Mouse (Mus musculus) liver, embryonic 14.5 days (tissue): ENCODE measurements at regions not wholly inside any gene's neighbourhood (a gene's known extent, or its start where the extent isn't known, plus 50 kb on each side); places are given as distances from the start of the nearest gene placed in this dataset.

ENCODE experiments used
- CTCF ChIP-seq: IDR thresholded peaks from 2 replicates; pipeline ENCODE4 v1.5.1; 2016; ENCODE audit warnings: antibody characterized with exemption, low read depth, control low read depth
- EP300 ChIP-seq: IDR thresholded peaks from 2 replicates; pipeline ENCODE4 v1.6.1; 2016; ENCODE audit warnings: antibody characterized with exemption, low read depth

DNA sequence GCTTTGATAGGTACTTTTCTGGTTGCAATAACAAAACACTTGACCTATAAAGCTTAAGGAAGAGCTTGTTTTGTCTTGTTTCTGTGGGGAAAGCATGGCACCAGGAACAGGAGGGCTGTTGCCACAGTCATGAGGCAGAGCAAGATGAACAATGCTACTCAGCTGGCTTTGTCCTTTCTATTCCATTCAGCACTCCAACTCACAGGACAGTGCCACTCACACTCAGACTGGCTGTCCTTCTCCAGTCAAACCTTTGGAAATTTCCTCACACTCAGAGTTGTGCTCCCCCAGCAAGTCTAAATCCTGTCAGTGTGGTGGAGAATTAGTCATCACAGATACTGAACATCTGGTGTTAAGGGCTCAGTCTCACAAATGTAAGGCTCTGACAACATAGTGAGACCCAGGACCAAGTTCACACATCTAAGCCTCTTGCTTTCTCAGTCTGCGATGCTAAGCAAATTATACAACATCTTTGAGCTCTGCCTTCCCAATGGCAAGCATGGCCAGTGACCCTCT is 183.0 kb upstream of the Tmtc1 start:
- TF ChIP-seq CTCF, result no peak
- no peak for TF ChIP-seq EP300
